Mouse (Mus musculus) forebrain, embryonic 11.5 days (tissue): ENCODE results near the gene Mov10. TPM values are rescaled to one million over a fixed set of nuclear protein-coding genes. Genes with fewer than 3 reads are reported as not detected.

ENCODE experiments used
- ATAC-seq: fragments of 200-750 bp; cut with Nextera tagmentation; replicated peaks from 2 replicates; pipeline ENCODE4 v1.8.0; 2017; ENCODE audit warnings: moderate TSS enrichment; ENCODE audit not compliant: low FRiP score
- DNase-seq: peaks from one replicate; pipeline ENCODE4 v3.0.0-alpha.2; 2017; ENCODE audit warnings: low spot score
- H3K27ac ChIP-seq: fragments of 300-500 bp; sonication (generic); 2 replicates; pipeline ENCODE4 v1.5.1; 2014; ENCODE audit warnings: low read depth, low read length
- H3K27me3 ChIP-seq: fragments of 300-500 bp; sonication (generic); 2 replicates; pipeline ENCODE4 v1.6.1; 2014; ENCODE audit warnings: mild to moderate bottlenecking, low read length, mixed read lengths; ENCODE audit not compliant: control insufficient read depth, insufficient read depth
- H3K36me3 ChIP-seq: fragments of 300-500 bp; sonication (generic); 2 replicates; pipeline ENCODE4 v1.6.1; 2014; ENCODE audit warnings: mild to moderate bottlenecking, low read length, moderate library complexity, mixed read lengths; ENCODE audit not compliant: control insufficient read depth, insufficient read depth
- H3K4me1 ChIP-seq: fragments of 300-500 bp; sonication (generic); replicated peaks from 2 replicates; pipeline ENCODE4 v1.6.1; 2014; ENCODE audit warnings: low read length, mixed read lengths; ENCODE audit not compliant: control insufficient read depth, insufficient read depth
- H3K4me2 ChIP-seq: fragments of 300-500 bp; sonication (generic); 2 replicates; pipeline ENCODE4 v1.6.1; 2014; ENCODE audit warnings: low read depth, mild to moderate bottlenecking, low read length, moderate library complexity, mixed read lengths; ENCODE audit not compliant: severe bottlenecking
- H3K4me3 ChIP-seq: fragments of 300-500 bp; sonication (generic); 2 replicates; pipeline ENCODE4 v1.5.1; 2014; ENCODE audit warnings: low read depth, low read length
- H3K9ac ChIP-seq: fragments of 300-500 bp; sonication (generic); 2 replicates; pipeline ENCODE4 v1.6.1; 2014; ENCODE audit warnings: low read length
- H3K9me3 ChIP-seq: fragments of 300-500 bp; sonication (generic); 2 replicates; pipeline ENCODE4 v1.6.1; 2016; ENCODE audit warnings: low read length, mixed read lengths; ENCODE audit not compliant: control insufficient read depth
- WGBS: fragments of 180-500 bp; shearing (Covaris S2); extraction: QIAGEN DNeasy Blood & Tissue Kit; methylation state at CpG from one replicate; pipeline ENCODE4 v1.1.7; 2014; 5-methylcytosine and 5-hydroxymethylcytosine counted together
- polyA plus RNA-seq: library from polyadenylated mRNA; unstranded; fragments of >200 nt; fragmentation: Nextera tagmentation; extraction: Ambion mirVana; gene quantifications from 2 replicates; pipeline ENCODE4 v1.2.1, GENCODE M21; 2014

Mov10 gene
- polyA plus RNA-seq, 1 experiment from 2014 or later: 15.3 TPM

- WGBS: under 1% methylated on average over 25 of the region's 26 CpGs
- no peak within 1 kb of the TSS for H3K27ac ChIP-seq
Measured at GRCm38 (mm10) chr3:104781471-104781903, 36.9 kb downstream of the Mov10 start, which contains the start of gene Fam19a3. Fam19a3 (minus strand) TSS chr3:104781840.

GRCm38 (mm10) chr3:104780561-104781420 lies 37.6 kb downstream of the Mov10 start, which contains the start of gene Ppm1j:
Ppm1j (plus strand) TSS chr3:104781056.
- ATAC-seq (peak; percentile 73), DNase-seq (peak; percentile 82)
- no peak within 1 kb of the TSS for H3K27ac ChIP-seq
- peak within 1 kb of the TSS; percentile 44 for H3K4me3 ChIP-seq
- H3K36me3 ChIP-seq: no peaks in the 10 kb centered on the region
- peak within 1 kb of the TSS; percentile 41; the same call in 1 of the 2 replicates for H3K9ac ChIP-seq
- WGBS: under 1% methylated on average over 55 of the region's 56 CpGs
- H3K4me1 ChIP-seq: peaks cover 9% of the 10 kb centered on the region
- no peaks in the 10 kb centered on the region for H3K9me3 ChIP-seq
- H3K4me2 ChIP-seq: peak within 1 kb of the TSS; percentile 85
- H3K27me3 ChIP-seq: peaks cover 66% of the 10 kb centered on the region

More at GRCm38 (mm10) chr3:104781471-104781903, 36.9 kb downstream of the Mov10 start, which contains the start of gene Fam19a3:
- no peak for ATAC-seq
- Histone ChIP-seq H3K4me1 (peaks cover 9% of the 10 kb centered on the region), H3K36me3 (no peaks in the 10 kb centered on the region), H3K4me2 (peak within 1 kb of the TSS; percentile 85), H3K9ac (peak within 1 kb of the TSS; percentile 41; the same call in 1 of the 2 replicates), H3K27me3 (peaks cover 61% of the 10 kb centered on the region), H3K9me3 (no peaks in the 10 kb centered on the region), H3K4me3 (peak within 1 kb of the TSS; percentile 44)
- DNase-seq: no peak

GRCm38 (mm10) chr3:104779949-104780348 lies 38.4 kb downstream of the Mov10 start:
- ATAC-seq (no peak), DNase-seq (peak; percentile 86)
- Histone ChIP-seq H3K36me3 (no peaks in the 10 kb centered on the region), H3K4me2 (no peak overlapping the region), H3K27ac (no peak overlapping the region), H3K4me3 (no peak overlapping the region), H3K27me3 (peaks cover 66% of the 10 kb centered on the region), H3K4me1 (peaks cover 9% of the 10 kb centered on the region), H3K9me3 (no peaks in the 10 kb centered on the region), H3K9ac (no peak overlapping the region)
- 2% methylated on average over 7 of the region's 7 CpGs for WGBS

- peak overlapping the region; percentile 28; the same call in 1 of the 2 replicates for H3K9ac ChIP-seq
- under 1% methylated on average over 20 of the region's 20 CpGs for WGBS
- H3K36me3 ChIP-seq: no peaks in the 10 kb centered on the region
- H3K4me3 ChIP-seq: peak overlapping the region; percentile 21
- peak overlapping the region; percentile 58 for H3K4me2 ChIP-seq
- ATAC-seq: no peak
- peaks cover 9% of the 10 kb centered on the region for H3K4me1 ChIP-seq
- H3K27me3 ChIP-seq: peaks cover 44% of the 10 kb centered on the region
- H3K27ac ChIP-seq: no peak overlapping the region
- peak; percentile 77 for DNase-seq
- H3K9me3 ChIP-seq: no peaks in the 10 kb centered on the region
Measured at GRCm38 (mm10) chr3:104777342-104777741, 41.0 kb downstream of the Mov10 start.

GRCm38 (mm10) chr3:104773301-104773700 lies 45.1 kb downstream of the Mov10 start:
- Histone ChIP-seq H3K27me3 (peaks cover 13% of the 10 kb centered on the region), H3K9me3 (no peaks in the 10 kb centered on the region)

GRCm38 (mm10) chr3:104771460-104771859 lies 46.9 kb downstream of the Mov10 start:
- H3K4me3 ChIP-seq: no peak overlapping the region
- H3K4me1 ChIP-seq: no peaks in the 10 kb centered on the region
- H3K27me3 ChIP-seq: peaks cover 5% of the 10 kb centered on the region
- peak; percentile 41 for DNase-seq
- no peak overlapping the region for H3K27ac ChIP-seq
- no peaks in the 10 kb centered on the region for H3K36me3 ChIP-seq
- no peak overlapping the region for H3K4me2 ChIP-seq
- no peaks in the 10 kb centered on the region for H3K9me3 ChIP-seq
- 57% methylated on average over 6 of the region's 6 CpGs for WGBS
- no peak for ATAC-seq
- no peak overlapping the region for H3K9ac ChIP-seq

More at GRCm38 (mm10) chr3:104773301-104773700, 45.1 kb downstream of the Mov10 start:
- WGBS: 52% methylated on average over 7 of the region's 7 CpGs
- no peaks in the 10 kb centered on the region for H3K4me1 ChIP-seq
- DNase-seq: no peak
- no peak overlapping the region for H3K27ac ChIP-seq
- H3K4me2 ChIP-seq: no peak overlapping the region
- H3K36me3 ChIP-seq: no peaks in the 10 kb centered on the region
- no peak for ATAC-seq
- no peak overlapping the region for H3K4me3 ChIP-seq
- H3K9ac ChIP-seq: no peak overlapping the region

GRCm38 (mm10) chr3:104770918-104771317 lies 47.4 kb downstream of the Mov10 start:
- H3K27me3 ChIP-seq: no peaks in the 10 kb centered on the region
- WGBS: 81% methylated on average over 3 of the region's 3 CpGs
- H3K4me2 ChIP-seq: no peak overlapping the region
- H3K4me1 ChIP-seq: no peaks in the 10 kb centered on the region
- H3K4me3 ChIP-seq: no peak overlapping the region
- H3K36me3 ChIP-seq: no peaks in the 10 kb centered on the region
- H3K27ac ChIP-seq: no peak overlapping the region
- H3K9ac ChIP-seq: no peak overlapping the region
- no peaks in the 10 kb centered on the region for H3K9me3 ChIP-seq
- DNase-seq (no peak), ATAC-seq (no peak)

- Histone ChIP-seq H3K27me3 (no peaks in the 10 kb centered on the region), H3K27ac (no peak overlapping the region), H3K9me3 (no peaks in the 10 kb centered on the region), H3K4me1 (no peaks in the 10 kb centered on the region), H3K9ac (no peak overlapping the region), H3K4me3 (no peak overlapping the region), H3K36me3 (no peaks in the 10 kb centered on the region), H3K4me2 (no peak overlapping the region)
- ATAC-seq (no peak), DNase-seq (peak; percentile 70)
- 63% methylated on average over 10 of the region's 10 CpGs for WGBS
Measured at GRCm38 (mm10) chr3:104770035-104770434, 48.3 kb downstream of the Mov10 start.
